Mouse (Mus musculus): ENCODE results near the gene Ehhadh. TPM values are rescaled to one million over a fixed set of nuclear protein-coding genes. Genes with fewer than 3 reads are reported as not detected.

The Ehhadh gene
- total and polyA plus RNA-seq, 3 experiments, result 0.93 to 2.9 (median 1.1) TPM

DNA sequence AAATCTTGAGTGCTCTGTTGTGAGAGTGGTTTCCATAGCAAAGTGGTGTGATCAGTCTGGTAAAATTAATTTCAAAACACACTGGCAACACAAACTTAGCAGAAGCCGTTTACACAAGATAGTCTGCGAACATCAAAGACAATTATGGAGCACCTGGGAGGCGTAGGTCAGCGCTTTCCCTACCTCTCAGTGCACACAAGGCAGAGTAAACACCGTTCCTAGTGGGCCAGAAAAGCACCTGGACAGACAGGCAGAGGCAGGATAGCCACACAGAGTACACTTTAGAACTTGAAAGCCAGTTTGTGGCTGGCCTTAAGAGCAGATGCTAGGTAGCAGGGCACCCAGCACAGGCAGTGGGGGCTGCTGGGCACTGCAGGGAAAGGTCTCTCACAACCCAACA, 44.2 kb upstream of the Ehhadh start:
- H3K27ac ChIP-seq (ENCODE audit: insufficient read depth, low read depth), result no peak overlapping the region
- in situ Hi-C loops (cut with MboI; ENCODE audit: low pct_ligation_motif_present, low pct_unique_long_range_greater_than_20kb, low sequenced_read_pairs), result loop anchor here (10.0 to 25.0 kb wide), 2 partner anchors 181 to 293 kb away; partner anchors contain the start of gene Senp2

DNA sequence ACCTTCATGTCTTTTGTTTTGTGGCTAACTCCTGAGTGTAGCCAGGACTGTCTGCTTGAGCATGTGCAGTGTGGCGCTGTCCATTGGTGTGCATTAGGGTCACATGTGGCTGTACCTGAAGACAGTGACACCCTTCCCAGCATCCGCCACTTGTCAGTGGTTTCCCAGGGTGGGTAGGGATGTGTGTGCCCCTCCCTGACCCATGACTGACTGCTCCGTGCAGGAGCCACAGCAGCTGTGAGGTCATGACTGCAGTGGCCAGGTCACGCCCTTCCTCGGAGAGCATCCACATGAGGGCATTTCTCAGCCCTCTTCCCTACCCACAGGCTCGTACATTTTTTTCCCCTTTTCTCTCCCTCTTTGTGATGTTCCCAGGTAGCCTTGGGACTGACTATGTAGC, 43.2 kb upstream of the Ehhadh start:
- Histone ChIP-seq H3K27ac (ENCODE audit: insufficient read depth, low read depth) (no peak overlapping the region), H3K9ac (ENCODE audit: insufficient read depth, low read depth) (no peak overlapping the region), H3K79me2 (replicated peaks; ENCODE audit: control insufficient read depth, extremely low read depth, insufficient read depth, poor library complexity, severe bottlenecking) (no peaks in the 10 kb centered on the region), H3K36me3 (replicated peaks in 1 of 2; ENCODE audit: control insufficient read depth in 1 of 2, insufficient read depth in 1 of 2, low read length in 1 of 2) (no peaks in the 10 kb centered on the region), H3K9me3 (replicated peaks; ENCODE audit: low read length) (no peaks in the 10 kb centered on the region), H3K27me3 (replicated peaks) (no peaks in the 10 kb centered on the region), H3K4me2 (ENCODE audit: insufficient read depth, low read depth, poor library complexity, severe bottlenecking) (no peak overlapping the region), H3K4me1 (ENCODE audit: control insufficient read depth in 1 of 2, insufficient read depth in 2 of 2) (peaks cover 3 to 9% of the 10 kb centered on the region in 2 experiments; a peak in 3 of 4 replicates), H3K4me3 (replicated peaks in 1 of 3; ENCODE audit: low read depth in 2 of 3, low read length in 2 of 3, poor library complexity in 1 of 3) (no peak overlapping the region)
- TF ChIP-seq ZC3H11A (IDR thresholded peaks at IDR 0.05; ENCODE audit: low read depth, low read length), result no peak
- TF ChIP-seq TCF12 (IDR thresholded peaks at IDR 0.05; ENCODE audit: low read depth, low read length), result no peak
- TF ChIP-seq ZKSCAN1 (IDR thresholded peaks at IDR 0.05; ENCODE audit: borderline replicate concordance, low read depth, low read length), result no peak
- TF ChIP-seq E2F4 (IDR thresholded peaks at IDR 0.05; ENCODE audit: insufficient replicate concordance, low read depth, low read length), result no peak
- no peak for TF ChIP-seq ZMIZ1 (IDR thresholded peaks at IDR 0.05; ENCODE audit: low read depth, low read length)
- TF ChIP-seq RAD21 (IDR thresholded peaks at IDR 0.05; ENCODE audit: low read depth, low read length), result no peak
- no peak for TF ChIP-seq PAX5 (IDR thresholded peaks at IDR 0.05; ENCODE audit: low read length)
- no peak for TF ChIP-seq JUN (IDR thresholded peaks at IDR 0.05; ENCODE audit: insufficient read depth, low read depth, low read length)
- TF ChIP-seq MAX (IDR thresholded peaks at IDR 0.05; ENCODE audit: low read length), result no peak
- no peak for TF ChIP-seq USF1 (IDR thresholded peaks at IDR 0.05; ENCODE audit: low read depth, low read length)
- TF ChIP-seq MEF2A (IDR thresholded peaks at IDR 0.05; ENCODE audit: borderline replicate concordance, low read depth, low read length), result no peak
- dilution Hi-C loops (cut with MboI; ENCODE audit: extremely low pct_ligation_motif_present, extremely low pct_unique_long_range_greater_than_20kb, low sequenced_read_pairs) (no loop called here), in situ Hi-C loops (cut with MboI; ENCODE audit: low pct_ligation_motif_present, low pct_unique_long_range_greater_than_20kb, low sequenced_read_pairs) (loop anchor here (10.0 to 25.0 kb wide), 2 partner anchors 182 to 294 kb away; partner anchors contain the start of gene Senp2)
- DNase-seq (ENCODE audit: extremely low read depth), result no peak

More for the DNA sequence above, 44.2 kb upstream of the Ehhadh start:
- dilution Hi-C loops (cut with MboI; ENCODE audit: extremely low pct_ligation_motif_present, extremely low pct_unique_long_range_greater_than_20kb, low sequenced_read_pairs), result no loop called here
- no peak for TF ChIP-seq SMC3 (IDR thresholded peaks at IDR 0.05; ENCODE audit: low read depth, low read length)
- no peak for TF ChIP-seq NRF1 (IDR thresholded peaks at IDR 0.05; ENCODE audit: low read depth, low read length)
- Histone ChIP-seq H3K27me3 (replicated peaks) (no peaks in the 10 kb centered on the region), H3K4me2 (ENCODE audit: insufficient read depth, low read depth, poor library complexity, severe bottlenecking) (no peak overlapping the region), H3K9ac (ENCODE audit: insufficient read depth, low read depth) (no peak overlapping the region), H3K36me3 (replicated peaks in 1 of 2; ENCODE audit: control insufficient read depth in 1 of 2, insufficient read depth in 1 of 2, low read length in 1 of 2) (no peaks in the 10 kb centered on the region), H3K79me2 (replicated peaks; ENCODE audit: control insufficient read depth, extremely low read depth, insufficient read depth, poor library complexity, severe bottlenecking) (no peaks in the 10 kb centered on the region), H3K9me3 (replicated peaks; ENCODE audit: low read length) (no peaks in the 10 kb centered on the region), H3K4me3 (replicated peaks in 1 of 3; ENCODE audit: low read depth in 2 of 3, low read length in 2 of 3, poor library complexity in 1 of 3) (no peak overlapping the region), H3K4me1 (ENCODE audit: control insufficient read depth in 1 of 2, insufficient read depth in 2 of 2) (peaks cover 3 to 15% of the 10 kb centered on the region in 2 experiments)
- no peak for DNase-seq (ENCODE audit: extremely low read depth)

DNA sequence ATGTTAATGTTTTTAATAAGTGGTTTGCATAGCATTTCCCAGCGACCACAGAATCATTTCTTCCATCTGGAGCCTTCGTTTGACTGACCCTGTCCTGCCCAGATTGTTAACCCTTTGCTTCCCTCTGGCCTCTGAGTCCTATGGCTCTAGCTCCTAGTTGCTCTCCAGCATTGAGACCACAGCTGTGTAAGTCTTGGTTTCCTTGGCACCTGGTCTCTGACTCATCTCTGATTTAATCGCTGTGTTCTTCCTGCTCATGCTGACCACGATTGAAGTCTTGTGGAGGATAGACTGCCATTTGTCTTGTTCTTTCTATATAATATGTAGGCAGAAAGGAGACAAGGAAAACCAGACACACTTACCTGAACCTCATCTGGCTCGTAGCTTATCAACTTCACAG, 42.1 kb upstream of the Ehhadh start:
- Histone ChIP-seq H3K4me1 (ENCODE audit: control insufficient read depth in 1 of 2, insufficient read depth in 2 of 2) (peaks cover 3 to 9% of the 10 kb centered on the region in 2 experiments; a peak in 3 of 4 replicates), H3K9me3 (replicated peaks; ENCODE audit: low read length) (no peaks in the 10 kb centered on the region), H3K79me2 (replicated peaks; ENCODE audit: control insufficient read depth, extremely low read depth, insufficient read depth, poor library complexity, severe bottlenecking) (no peaks in the 10 kb centered on the region), H3K9ac (ENCODE audit: insufficient read depth, low read depth) (no peak overlapping the region), H3K27ac (ENCODE audit: insufficient read depth, low read depth) (no peak overlapping the region), H3K4me2 (ENCODE audit: insufficient read depth, low read depth, poor library complexity, severe bottlenecking) (0 out of 2 replicates have a peak overlapping the region, but pooled peaks have one; percentile 21), H3K36me3 (replicated peaks in 1 of 2; ENCODE audit: control insufficient read depth in 1 of 2, insufficient read depth in 1 of 2, low read length in 1 of 2) (no peaks in the 10 kb centered on the region), H3K27me3 (replicated peaks) (no peaks in the 10 kb centered on the region), H3K4me3 (replicated peaks in 1 of 3; ENCODE audit: low read depth in 2 of 3, low read length in 2 of 3, poor library complexity in 1 of 3) (no peak overlapping the region)
- in situ Hi-C loops (cut with MboI; ENCODE audit: low pct_ligation_motif_present, low pct_unique_long_range_greater_than_20kb, low sequenced_read_pairs), result loop anchor here (10.0 to 25.0 kb wide), 2 partner anchors 183 to 295 kb away; partner anchors contain the start of gene Senp2
- TF ChIP-seq EP300 (IDR thresholded peaks at IDR 0.05; ENCODE audit: low read length), result 0 out of 2 replicates have a peak, but pooled peaks have one; percentile 29
- TF ChIP-seq SIN3A (IDR thresholded peaks at IDR 0.05; ENCODE audit: low read length), result no peak
- dilution Hi-C loops (cut with MboI; ENCODE audit: extremely low pct_ligation_motif_present, extremely low pct_unique_long_range_greater_than_20kb, low sequenced_read_pairs), result no loop called here
- DNase-seq (ENCODE audit: extremely low read depth), result peak; percentile 46
